Mouse (Mus musculus) layer of hippocampus, adult 18-20 months (tissue): ENCODE measurements at regions not wholly inside any gene's neighbourhood (a gene's known extent, or its start where the extent isn't known, plus 50 kb on each side); places are given as distances from the start of the nearest gene placed in this dataset.

Source experiments
- DNase-seq, 2 experiments: peaks; one replicate each; pipeline ENCODE4 v3.0.0; 2022; ENCODE audit warnings: low spot score in 2 of 2

GRCm38 (mm10) chr11:25156705-25157104, 1053.9 kb downstream of the 5730522E02Rik start:
- DNase-seq, result peak in 1 of 2 experiments; percentile 12

GRCm38 (mm10) chr11:25157135-25157860, 1053.3 kb downstream of the 5730522E02Rik start:
- no peak for DNase-seq

DNA sequence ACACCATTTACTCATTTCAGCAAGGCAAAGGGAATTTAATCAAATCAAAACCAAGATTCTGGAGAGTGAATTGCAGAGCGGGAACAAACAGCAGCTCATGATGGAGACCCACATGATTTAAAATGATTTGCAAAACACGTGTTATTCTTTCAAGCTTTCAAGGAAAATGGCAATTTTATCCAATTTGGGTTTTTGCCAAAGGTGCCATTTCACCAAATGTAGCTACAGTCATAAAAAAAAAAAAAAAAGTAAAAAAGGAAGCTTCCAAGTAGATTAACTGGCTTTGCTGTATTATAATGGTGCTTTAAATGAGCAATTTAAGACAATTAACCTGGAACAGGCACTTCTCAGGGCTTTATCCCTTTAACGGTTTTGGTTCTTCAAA, 1052.7 kb downstream of the 5730522E02Rik start:
- DNase-seq, result no peak

GRCm38 (mm10) chr11:25158884-25159283, 1051.7 kb downstream of the 5730522E02Rik start:
- DNase-seq, result no peak

GRCm38 (mm10) chr11:25167939-25168338, 1042.6 kb downstream of the 5730522E02Rik start:
- no peak for DNase-seq

DNA sequence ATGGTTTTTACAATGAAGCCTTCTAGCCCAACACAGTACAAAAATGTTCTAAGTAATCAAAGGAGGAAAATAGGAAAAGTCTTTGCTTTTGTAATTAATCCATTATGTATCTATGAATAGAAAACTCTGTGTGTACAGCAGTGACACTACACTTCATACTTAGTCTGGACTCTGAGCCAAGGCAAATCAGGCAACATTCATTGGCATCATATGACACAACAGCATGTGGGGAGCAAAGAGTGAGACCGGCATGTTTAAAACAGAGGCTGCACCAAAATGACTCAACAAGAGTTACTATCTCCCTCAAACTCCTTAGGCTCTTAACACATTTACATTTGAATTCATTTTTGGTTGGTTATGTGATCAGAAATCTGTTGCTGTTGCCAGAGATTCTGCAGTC, 1039.5 kb downstream of the 5730522E02Rik start:
- DNase-seq, result no peak
